13 mouse cellular contexts compared by ENCODE assay signal in genomic region chr1:52387062-52387461, GRCm38 (mm10).
DNase-seq lines count a peak whose midpoint lies in the region.
"Had no signal": no experiment of that assay in that cellular context is flagged by ENCODE, and none has a peak within 500 bp of the region (broad histone marks: within the 10 kb centered on the region; RNA-seq: fewer than 3 reads in every experiment).

No protein-coding gene starts in this region.

- H3K4me1 ChIP-seq in heart, embryonic 10.5 days: no peaks in the 10 kb centered on the region; the same call in 1 of the 2 replicates
- H3K4me1 ChIP-seq: hindbrain, embryonic 10.5 days had no signal

- H3K9me3 ChIP-seq in heart, embryonic 10.5 days: no peaks in the 10 kb centered on the region
- H3K9me3 ChIP-seq: embryonic facial prominence, embryonic 13.5 days; hindbrain, embryonic 10.5 days had no signal

- WGBS in heart, embryonic 10.5 days: 85% methylated on average over 3 of the region's 3 CpGs

- H3K27ac ChIP-seq in heart, embryonic 10.5 days: no peak overlapping the region
- H3K27ac ChIP-seq: embryonic facial prominence, embryonic 13.5 days; hindbrain, embryonic 10.5 days had no signal

- H3K27me3 ChIP-seq in heart, embryonic 10.5 days (ENCODE audit: insufficient read depth, poor library complexity, severe bottlenecking): no peaks in the 10 kb centered on the region
- no peaks in the 10 kb centered on the region for H3K27me3 ChIP-seq in splenic B cell, adult 2 months (ENCODE audit: control insufficient read depth, insufficient read depth, low read length, poor library complexity, severe bottlenecking)
- H3K27me3 ChIP-seq: embryonic facial prominence, embryonic 13.5 days had no signal

- no peaks in the 10 kb centered on the region for H3K36me3 ChIP-seq in heart, embryonic 10.5 days
- H3K36me3 ChIP-seq in splenic B cell, adult 2 months (ENCODE audit: control insufficient read depth, insufficient read depth, low read length, poor library complexity, severe bottlenecking): no peaks in the 10 kb centered on the region
- H3K36me3 ChIP-seq: embryonic facial prominence, embryonic 13.5 days; hindbrain, embryonic 10.5 days had no signal

- H3K4me3 ChIP-seq in heart, embryonic 10.5 days: no peak overlapping the region
- H3K4me3 ChIP-seq: embryonic facial prominence, embryonic 13.5 days; hindbrain, embryonic 10.5 days had no signal

- DNase-seq in heart, adult 11 months: peak; percentile 72
- DNase-seq in heart, embryonic 10.5 days (ENCODE audit: low spot score): no peak
- DNase-seq in kidney, postnatal 4 days: peak; percentile 2 to 3
- DNase-seq in kidney, adult 9 months: no peak
- peak; percentile 23 for DNase-seq in thymus, postnatal 0 days (ENCODE audit: low spot score)
- no peak for DNase-seq in thymus, postnatal 25 days
- peak; percentile 33 for DNase-seq in splenic B cell, adult 2 months (ENCODE audit: low read depth, low spot score)
- DNase-seq in urinary bladder, adult 2 months (ENCODE audit: low spot score): no peak
- DNase-seq: adrenal gland, adult 8-10 months; layer of hippocampus, adult 9-11 months; lung, adult 2 months had no signal

Comparison
In these comparisons a context has a peak if more than half of its experiments do, and no peak if none do; other contexts are left out.
1. DNase-seq: peak in heart, adult 11 months (single experiment), kidney, postnatal 4 days (2 of 2), thymus, postnatal 0 days (single experiment) and splenic B cell, adult 2 months (single experiment); none in heart, embryonic 10.5 days (single experiment), kidney, adult 9 months (single experiment), thymus, postnatal 25 days (single experiment) and urinary bladder, adult 2 months (single experiment).